Mouse (Mus musculus) lung, postnatal 4 days (tissue): Measurements from ENCODE around the gene Kcnh2.
A peak's percentile ranks its signal among the peaks of the same experiment; 100 is the strongest.

Experiments used
- DNase-seq, 2 experiments: peaks; one replicate each; pipeline ENCODE4 v3.0.0; 2021

Kcnh2 gene

GRCm38 (mm10) chr5:24374666-24375328 is 23.4 kb upstream of the Kcnh2 start:
- no peak for DNase-seq

GRCm38 (mm10) chr5:24374216-24374615 is 22.8 kb upstream of the Kcnh2 start:
- no peak for DNase-seq

GRCm38 (mm10) chr5:24373807-24374206 is 22.4 kb upstream of the Kcnh2 start:
- DNase-seq = no peak

GRCm38 (mm10) chr5:24369767-24370166 is 18.4 kb upstream of the Kcnh2 start:
- DNase-seq = no peak

GRCm38 (mm10) chr5:24366426-24366825 is 15.0 kb upstream of the Kcnh2 start:
- no peak for DNase-seq

GRCm38 (mm10) chr5:24365528-24365927 is 14.1 kb upstream of the Kcnh2 start:
- peak in 1 of 2 experiments; percentile 43 for DNase-seq

- no peak for DNase-seq
These were observed 13.6 kb upstream of the Kcnh2 start for GRCm38 (mm10) chr5:24364963-24365362.

- DNase-seq = peak; percentile 67 to 83
These were observed 13.1 kb upstream of the Kcnh2 start, which contains the start of gene Nos3 for GRCm38 (mm10) chr5:24364508-24364907. TSS of gene Nos3 (plus strand) at chr5:24364810.

- DNase-seq = no peak
These were observed 12.7 kb upstream of the Kcnh2 start for GRCm38 (mm10) chr5:24364061-24364460.

GRCm38 (mm10) chr5:24363467-24363866 is 12.1 kb upstream of the Kcnh2 start:
- DNase-seq = no peak

- peak; percentile 76 to 89 for DNase-seq
These were observed 9.5 kb upstream of the Kcnh2 start for GRCm38 (mm10) chr5:24360792-24361454.

GRCm38 (mm10) chr5:24357461-24357860 is 6.1 kb upstream of the Kcnh2 start:
- peak; percentile 74 to 83 for DNase-seq

GRCm38 (mm10) chr5:24356764-24357163 is 5.4 kb upstream of the Kcnh2 start:
- no peak for DNase-seq

GRCm38 (mm10) chr5:24353327-24353726 is 1.9 kb upstream of the Kcnh2 start:
- DNase-seq = no peak

GRCm38 (mm10) chr5:24352251-24352859 is 951 bp upstream of the Kcnh2 start:
- peak; percentile 56 to 87 for DNase-seq

- DNase-seq = peak; percentile 82 to 90
These were observed 332 bp upstream of the Kcnh2 start for GRCm38 (mm10) chr5:24351701-24352171.

- peak in 1 of 2 experiments; percentile 51 for DNase-seq
These were observed 713 bp downstream of the Kcnh2 start for GRCm38 (mm10) chr5:24350531-24351250.

GRCm38 (mm10) chr5:24350073-24350472 is 1.3 kb downstream of the Kcnh2 start:
- no peak for DNase-seq

- peak; percentile 54 to 78 for DNase-seq
These were observed 2.9 kb downstream of the Kcnh2 start for GRCm38 (mm10) chr5:24348546-24348945.

GRCm38 (mm10) chr5:24348128-24348527 is 3.3 kb downstream of the Kcnh2 start:
- DNase-seq = peak; percentile 80 to 88

GRCm38 (mm10) chr5:24347186-24347875 is 4.1 kb downstream of the Kcnh2 start:
- DNase-seq = peak; percentile 53 to 80

- DNase-seq = no peak
These were observed 5.1 kb downstream of the Kcnh2 start for GRCm38 (mm10) chr5:24346313-24346712.
